Mouse (Mus musculus) midbrain, embryonic 16.5 days (tissue): ENCODE measurements around the gene H2-M10.2. TPM values are rescaled to one million over a fixed set of nuclear protein-coding genes. Genes with fewer than 3 reads are reported as not detected.

Experiments
- ATAC-seq: fragments of 200-750 bp; cut with Nextera tagmentation; 2 replicates; pipeline ENCODE4 v1.8.0; 2017; ENCODE audit warnings: moderate TSS enrichment
- H3K27ac ChIP-seq: fragments of 300-500 bp; sonication (generic); 2 replicates; pipeline ENCODE4 v1.5.1; 2014; ENCODE audit warnings: mild to moderate bottlenecking, low read length, mixed read lengths
- H3K27me3 ChIP-seq: fragments of 300-500 bp; sonication (generic); 2 replicates; pipeline ENCODE4 v1.6.1; 2014; ENCODE audit warnings: low read depth, low read length, mixed read lengths; ENCODE audit not compliant: control insufficient read depth, insufficient read depth
- H3K36me3 ChIP-seq: fragments of 300-500 bp; sonication (generic); 2 replicates; pipeline ENCODE4 v1.6.1; 2014; ENCODE audit warnings: mild to moderate bottlenecking, low read length, moderate library complexity, mixed read lengths; ENCODE audit not compliant: control insufficient read depth, insufficient read depth
- H3K4me1 ChIP-seq: fragments of 300-500 bp; sonication (generic); 2 replicates; pipeline ENCODE4 v1.6.1; 2014; ENCODE audit warnings: mild to moderate bottlenecking, low read length, mixed read lengths; ENCODE audit not compliant: control insufficient read depth, insufficient read depth
- H3K4me2 ChIP-seq: fragments of 300-500 bp; sonication (generic); 2 replicates; pipeline ENCODE4 v1.6.1; 2014; ENCODE audit warnings: mild to moderate bottlenecking, low read length, mixed read lengths
- H3K4me3 ChIP-seq: fragments of 300-500 bp; sonication (generic); 2 replicates; pipeline ENCODE4 v1.5.1; 2014; ENCODE audit warnings: low read depth, mild to moderate bottlenecking, low read length, moderate library complexity, mixed read lengths
- H3K9ac ChIP-seq: fragments of 300-500 bp; sonication (generic); 2 replicates; pipeline ENCODE4 v1.6.1; 2014; ENCODE audit warnings: low read depth, low read length, mixed read lengths
- H3K9me3 ChIP-seq: fragments of 300-500 bp; sonication (generic); replicated peaks from 2 replicates; pipeline ENCODE4 v1.6.1; 2014; ENCODE audit warnings: mild to moderate bottlenecking, low read length, mixed read lengths; ENCODE audit not compliant: control insufficient read depth, poor library complexity, severe bottlenecking
- WGBS: fragments of 180-500 bp; shearing (Covaris S2); extraction: QIAGEN DNeasy Blood & Tissue Kit; methylation state at CpG from one replicate; pipeline ENCODE4 v1.1.7; 2014; 5-methylcytosine and 5-hydroxymethylcytosine counted together
- polyA plus RNA-seq: library from polyadenylated mRNA; unstranded; fragments of >200 nt; fragmentation: Nextera tagmentation; extraction: Ambion mirVana; gene quantifications from 2 replicates; pipeline ENCODE4 v1.2.1, GENCODE M21; 2015

Gene H2-M10.2
- polyA plus RNA-seq, 1 experiment from 2014 or later: 0.33 TPM

GRCm38 (mm10) chr17:36257969-36258368 is 28.3 kb downstream of the H2-M10.2 start, which contains the start of gene Rpp21:
TSS of gene Rpp21 (minus strand) at chr17:36258069.
- Histone ChIP-seq H3K9ac (peak within 1 kb of the TSS; percentile 91), H3K4me2 (peak within 1 kb of the TSS; percentile 60), H3K4me1 (peaks cover 10% of the 10 kb centered on the region; the same call in 1 of the 2 replicates), H3K9me3 (no peaks in the 10 kb centered on the region), H3K27ac (peak within 1 kb of the TSS; percentile 91), H3K36me3 (peaks cover 24% of the 10 kb centered on the region), H3K4me3 (peak within 1 kb of the TSS; percentile 87), H3K27me3 (no peaks in the 10 kb centered on the region)
- 53% methylated on average over 6 of the region's 6 CpGs for WGBS
- ATAC-seq: no peak; the same call in 1 of the 2 replicates

- ATAC-seq: peak; percentile 98
- Histone ChIP-seq H3K4me2 (peak overlapping the region; percentile 60), H3K4me3 (peak overlapping the region; percentile 87), H3K27me3 (peaks cover under 1% of the 10 kb centered on the region; the same call in 1 of the 2 replicates), H3K36me3 (peaks cover 23% of the 10 kb centered on the region), H3K9me3 (no peaks in the 10 kb centered on the region), H3K9ac (peak overlapping the region; percentile 91), H3K4me1 (peaks cover 10% of the 10 kb centered on the region; the same call in 1 of the 2 replicates), H3K27ac (peak overlapping the region; percentile 91)
- WGBS: under 1% methylated on average over 37 of the region's 37 CpGs
Measured at GRCm38 (mm10) chr17:36257241-36257947, 28.9 kb downstream of the H2-M10.2 start.

- Histone ChIP-seq H3K9ac (no peak overlapping the region), H3K27me3 (peaks cover 16% of the 10 kb centered on the region), H3K27ac (no peak overlapping the region), H3K36me3 (0 out of 2 replicates have a peak, but pooled peaks cover 2% of the 10 kb centered on the region), H3K4me3 (no peak overlapping the region), H3K4me2 (no peak overlapping the region), H3K9me3 (no peaks in the 10 kb centered on the region), H3K4me1 (peaks cover 10% of the 10 kb centered on the region; the same call in 1 of the 2 replicates)
- no peak for ATAC-seq
- 63% methylated on average over 6 of the region's 6 CpGs for WGBS
Measured at GRCm38 (mm10) chr17:36253087-36253600, 33.1 kb downstream of the H2-M10.2 start.

- H3K9ac ChIP-seq: 0 out of 2 replicates have a peak overlapping the region, but pooled peaks have one; percentile 41
- no peak overlapping the region for H3K27ac ChIP-seq
- H3K27me3 ChIP-seq: peaks cover 19% of the 10 kb centered on the region
- H3K4me2 ChIP-seq: peak overlapping the region; percentile 47
- H3K9me3 ChIP-seq: no peaks in the 10 kb centered on the region
- WGBS: 14% methylated on average over 25 of the region's 25 CpGs
- peaks cover 8% of the 10 kb centered on the region; the same call in 1 of the 2 replicates for H3K4me1 ChIP-seq
- peak overlapping the region; percentile 21 for H3K4me3 ChIP-seq
- no peak for ATAC-seq
- H3K36me3 ChIP-seq: 0 out of 2 replicates have a peak, but pooled peaks cover 2% of the 10 kb centered on the region
Measured at GRCm38 (mm10) chr17:36252250-36252876, 33.9 kb downstream of the H2-M10.2 start.

GRCm38 (mm10) chr17:36248886-36249285 is 37.4 kb downstream of the H2-M10.2 start:
- H3K4me3 ChIP-seq: no peak overlapping the region
- no peak overlapping the region for H3K9ac ChIP-seq
- H3K4me1 ChIP-seq: no peaks in the 10 kb centered on the region
- no peaks in the 10 kb centered on the region for H3K9me3 ChIP-seq
- ATAC-seq: no peak
- peaks cover 19% of the 10 kb centered on the region for H3K27me3 ChIP-seq
- H3K4me2 ChIP-seq: no peak overlapping the region
- 27% methylated on average over 33 of the region's 33 CpGs for WGBS
- H3K36me3 ChIP-seq: no peaks in the 10 kb centered on the region
- no peak overlapping the region for H3K27ac ChIP-seq

GRCm38 (mm10) chr17:36245741-36246140 is 40.5 kb downstream of the H2-M10.2 start:
- Histone ChIP-seq H3K27me3 (peaks cover 15% of the 10 kb centered on the region), H3K9me3 (no peaks in the 10 kb centered on the region), H3K9ac (no peak overlapping the region), H3K4me3 (no peak overlapping the region), H3K4me2 (no peak overlapping the region), H3K36me3 (no peaks in the 10 kb centered on the region), H3K27ac (no peak overlapping the region), H3K4me1 (no peaks in the 10 kb centered on the region)
- ATAC-seq: no peak
- WGBS: 91% methylated on average over 2 of the region's 2 CpGs

GRCm38 (mm10) chr17:36244031-36244430 is 42.3 kb downstream of the H2-M10.2 start:
- Histone ChIP-seq H3K36me3 (no peaks in the 10 kb centered on the region), H3K27me3 (peaks cover 9% of the 10 kb centered on the region)
- WGBS: 5% methylated on average over 5 of the region's 5 CpGs

GRCm38 (mm10) chr17:36240637-36241213 is 45.6 kb downstream of the H2-M10.2 start:
- H3K4me3 ChIP-seq: no peak overlapping the region
- H3K27ac ChIP-seq: no peak overlapping the region
- no peaks in the 10 kb centered on the region for H3K9me3 ChIP-seq
- H3K36me3 ChIP-seq: no peaks in the 10 kb centered on the region
- no peak overlapping the region for H3K4me2 ChIP-seq
- ATAC-seq: no peak
- peaks cover 5% of the 10 kb centered on the region for H3K27me3 ChIP-seq
- WGBS: 14% methylated on average over 5 of the region's 5 CpGs
- no peak overlapping the region for H3K9ac ChIP-seq
- peaks cover 4% of the 10 kb centered on the region; the same call in 1 of the 2 replicates for H3K4me1 ChIP-seq

More at GRCm38 (mm10) chr17:36244031-36244430, 42.3 kb downstream of the H2-M10.2 start:
- Histone ChIP-seq H3K4me1 (no peaks in the 10 kb centered on the region), H3K4me3 (no peak overlapping the region), H3K4me2 (no peak overlapping the region), H3K9me3 (no peaks in the 10 kb centered on the region), H3K9ac (no peak overlapping the region), H3K27ac (no peak overlapping the region)
- no peak for ATAC-seq
